ENCODE assay signal across 11 mouse cellular contexts in the genomic region with DNA sequence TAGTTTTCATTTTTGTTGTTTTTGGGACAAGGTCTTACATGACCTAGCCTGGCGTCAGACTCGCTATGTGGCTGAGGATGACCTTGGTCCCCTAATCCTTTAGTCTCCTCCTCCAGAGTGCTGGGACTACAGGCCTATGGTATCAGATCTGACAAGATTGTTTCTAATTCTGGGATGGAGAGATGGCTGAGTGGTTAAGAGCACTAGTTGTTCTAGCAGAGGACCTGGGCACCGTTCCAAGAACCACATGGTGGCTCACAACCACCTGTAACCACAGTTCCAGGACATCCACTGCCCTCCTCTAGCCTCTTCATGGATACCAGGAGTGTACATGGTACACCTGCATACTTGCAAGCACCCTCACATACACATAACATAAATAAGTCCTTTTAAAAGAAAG. TPM values are rescaled to one million over a fixed set of nuclear protein-coding genes. Genes with fewer than 3 reads are reported as not detected.
DNase-seq lines count a peak whose midpoint lies in the region; ATAC-seq lines count a peak whose summit lies in the region.
"Had no signal": no experiment of that assay in that cellular context is flagged by ENCODE, and none has a peak within 500 bp of the region (broad histone marks: within the 10 kb centered on the region; RNA-seq: fewer than 3 reads in every experiment).

No protein-coding gene starts in this region.

- H3K27me3 ChIP-seq in forebrain, embryonic 14.5 days (replicated peaks; ENCODE audit: control insufficient read depth, insufficient read depth, low read length): no peaks in the 10 kb centered on the region
- H3K27me3 ChIP-seq in forebrain, embryonic 16.5 days (replicated peaks; ENCODE audit: control insufficient read depth, insufficient read depth, low read length): no peaks in the 10 kb centered on the region
- H3K27me3 ChIP-seq in intestine, embryonic 16.5 days (replicated peaks; ENCODE audit: control insufficient read depth, insufficient read depth, low read length): no peaks in the 10 kb centered on the region
- no peaks in the 10 kb centered on the region for H3K27me3 ChIP-seq in midbrain, embryonic 14.5 days (ENCODE audit: control insufficient read depth, insufficient read depth, low read length)
- H3K27me3 ChIP-seq: embryonic facial prominence, embryonic 15.5 days had no signal

- H3K4me3 ChIP-seq in forebrain, embryonic 14.5 days (ENCODE audit: low read depth, low read length): no peak overlapping the region
- no peak overlapping the region for H3K4me3 ChIP-seq in forebrain, embryonic 16.5 days (replicated peaks; ENCODE audit: low read length)
- no peak overlapping the region for H3K4me3 ChIP-seq in intestine, embryonic 16.5 days (ENCODE audit: low read length)
- no peak overlapping the region for H3K4me3 ChIP-seq in midbrain, embryonic 14.5 days (replicated peaks; ENCODE audit: low read depth, low read length)
- H3K4me3 ChIP-seq: embryonic facial prominence, embryonic 15.5 days had no signal

- H3K27ac ChIP-seq in forebrain, embryonic 14.5 days (ENCODE audit: low read depth, low read length): no peak overlapping the region
- no peak overlapping the region for H3K27ac ChIP-seq in forebrain, embryonic 16.5 days (ENCODE audit: low read length)
- H3K27ac ChIP-seq in intestine, embryonic 16.5 days (ENCODE audit: low read length): no peak overlapping the region
- H3K27ac ChIP-seq in midbrain, embryonic 14.5 days (replicated peaks; ENCODE audit: low read depth, low read length): no peak overlapping the region
- H3K27ac ChIP-seq: embryonic facial prominence, embryonic 15.5 days had no signal

- intact Hi-C loops in heart, postnatal 14 days (cut with DNase I): no loop called here

- H3K9ac ChIP-seq in forebrain, embryonic 14.5 days (ENCODE audit: low read length): no peak overlapping the region
- no peak overlapping the region for H3K9ac ChIP-seq in forebrain, embryonic 16.5 days (replicated peaks; ENCODE audit: low read depth, low read length)
- H3K9ac ChIP-seq in intestine, embryonic 16.5 days (ENCODE audit: low read depth, low read length): no peak overlapping the region
- no peak overlapping the region for H3K9ac ChIP-seq in midbrain, embryonic 14.5 days (replicated peaks; ENCODE audit: low read length)
- H3K9ac ChIP-seq: embryonic facial prominence, embryonic 15.5 days had no signal

- no peak for ATAC-seq in forebrain, embryonic 14.5 days
- no peak for ATAC-seq in forebrain, embryonic 16.5 days
- no peak for ATAC-seq in intestine, embryonic 16.5 days
- no peak for ATAC-seq in midbrain, embryonic 14.5 days (ENCODE audit: low FRiP score, low TSS enrichment)
- ATAC-seq: hindbrain, embryonic 16.5 days had no signal

- H3K9me3 ChIP-seq in forebrain, embryonic 14.5 days (replicated peaks; ENCODE audit: control insufficient read depth, low read length): no peaks in the 10 kb centered on the region
- H3K9me3 ChIP-seq in forebrain, embryonic 16.5 days (ENCODE audit: control insufficient read depth, low read length): no peaks in the 10 kb centered on the region
- H3K9me3 ChIP-seq in intestine, embryonic 16.5 days (ENCODE audit: control insufficient read depth, low read length): no peaks in the 10 kb centered on the region
- H3K9me3 ChIP-seq in midbrain, embryonic 14.5 days (ENCODE audit: control insufficient read depth, low read length): no peaks in the 10 kb centered on the region
- H3K9me3 ChIP-seq: embryonic facial prominence, embryonic 15.5 days had no signal

- H3K4me2 ChIP-seq in forebrain, embryonic 14.5 days (ENCODE audit: low read length): no peak overlapping the region
- no peak overlapping the region for H3K4me2 ChIP-seq in forebrain, embryonic 16.5 days (ENCODE audit: low read length)
- no peak overlapping the region for H3K4me2 ChIP-seq in intestine, embryonic 16.5 days (ENCODE audit: low read depth, low read length)
- no peak overlapping the region for H3K4me2 ChIP-seq in midbrain, embryonic 14.5 days (ENCODE audit: low read length)
- H3K4me2 ChIP-seq: embryonic facial prominence, embryonic 15.5 days had no signal

- no peaks in the 10 kb centered on the region for H3K36me3 ChIP-seq in forebrain, embryonic 14.5 days (ENCODE audit: control insufficient read depth, insufficient read depth, low read length)
- no peaks in the 10 kb centered on the region for H3K36me3 ChIP-seq in forebrain, embryonic 16.5 days (ENCODE audit: control insufficient read depth, insufficient read depth)
- no peaks in the 10 kb centered on the region for H3K36me3 ChIP-seq in intestine, embryonic 16.5 days (ENCODE audit: control insufficient read depth, insufficient read depth, low read length)
- no peaks in the 10 kb centered on the region for H3K36me3 ChIP-seq in midbrain, embryonic 14.5 days (ENCODE audit: control insufficient read depth, insufficient read depth, low read length)
- H3K36me3 ChIP-seq: embryonic facial prominence, embryonic 15.5 days had no signal

- peak; percentile 6 for DNase-seq in forebrain, embryonic 14.5 days (ENCODE audit: low spot score)
- DNase-seq in right cerebral cortex, postnatal 4 days: peak; percentile 18
- DNase-seq in right cerebral cortex, adult 18-20 months: no peak
- peak; percentile 43 to 56 for DNase-seq in heart, postnatal 14 days
- no peak for DNase-seq in frontal cortex, adult 2 months (ENCODE audit: extremely low spot score in 1 of 2, low spot score in 1 of 2)
- no peak for DNase-seq in midbrain, embryonic 14.5 days
- DNase-seq: cerebellum, adult 2 months had no signal

- WGBS in forebrain, embryonic 14.5 days: 92% methylated on average over 3 of the region's 3 CpGs
- 86% methylated on average over 3 of the region's 3 CpGs for WGBS in forebrain, embryonic 16.5 days
- WGBS in intestine, embryonic 16.5 days: 75% methylated on average over 3 of the region's 3 CpGs
- WGBS in midbrain, embryonic 14.5 days: 86% methylated on average over 3 of the region's 3 CpGs

- no peaks in the 10 kb centered on the region for H3K4me1 ChIP-seq in forebrain, embryonic 14.5 days (ENCODE audit: control insufficient read depth, insufficient read depth, low read length)
- no peaks in the 10 kb centered on the region for H3K4me1 ChIP-seq in forebrain, embryonic 16.5 days (replicated peaks; ENCODE audit: control insufficient read depth, insufficient read depth, low read length)
- peaks cover 8% of the 10 kb centered on the region; the same call in 1 of the 2 replicates for H3K4me1 ChIP-seq in intestine, embryonic 16.5 days (ENCODE audit: control insufficient read depth, insufficient read depth, low read length)
- no peaks in the 10 kb centered on the region for H3K4me1 ChIP-seq in midbrain, embryonic 14.5 days (ENCODE audit: control insufficient read depth, insufficient read depth, low read length)

RNA-seq across cellular contexts. Expression of a gene that starts 21.2 kb away (rescaled TPM):
- polyA plus RNA-seq in forebrain, embryonic 14.5 days (2014; fragmentation: Nextera tagmentation; extraction: Ambion mirVana): 11.3 and 12.6 TPM in 2 replicates
- 13.5 and 14.8 TPM in 2 replicates for polyA plus RNA-seq in forebrain, embryonic 16.5 days (2015; fragmentation: Nextera tagmentation; extraction: Ambion mirVana)
- total RNA-seq in heart, postnatal 14 days (2021): 1 to 10 TPM; 3.2 to 4.2 TPM
- polyA plus RNA-seq in frontal cortex, adult 2 months (2012; rRNA removed): 3.9 and 4.8 TPM in 2 replicates
- 11.7 and 12.8 TPM in 2 replicates for polyA plus RNA-seq in intestine, embryonic 16.5 days (2015; fragmentation: Nextera tagmentation; extraction: Ambion mirVana)
- 7.5 and 12.9 TPM in 2 replicates for polyA plus RNA-seq in midbrain, embryonic 14.5 days (2014; fragmentation: Nextera tagmentation; extraction: Ambion mirVana)

Comparison
In these comparisons a context has a peak if more than half of its experiments do, and no peak if none do; other contexts are left out.
1. DNase-seq: peak in forebrain, embryonic 14.5 days (single experiment), right cerebral cortex, postnatal 4 days (single experiment) and heart, postnatal 14 days (2 of 2); none in right cerebral cortex, adult 18-20 months (single experiment), frontal cortex, adult 2 months (0 of 2) and midbrain, embryonic 14.5 days (single experiment).